In the genomic region with DNA sequence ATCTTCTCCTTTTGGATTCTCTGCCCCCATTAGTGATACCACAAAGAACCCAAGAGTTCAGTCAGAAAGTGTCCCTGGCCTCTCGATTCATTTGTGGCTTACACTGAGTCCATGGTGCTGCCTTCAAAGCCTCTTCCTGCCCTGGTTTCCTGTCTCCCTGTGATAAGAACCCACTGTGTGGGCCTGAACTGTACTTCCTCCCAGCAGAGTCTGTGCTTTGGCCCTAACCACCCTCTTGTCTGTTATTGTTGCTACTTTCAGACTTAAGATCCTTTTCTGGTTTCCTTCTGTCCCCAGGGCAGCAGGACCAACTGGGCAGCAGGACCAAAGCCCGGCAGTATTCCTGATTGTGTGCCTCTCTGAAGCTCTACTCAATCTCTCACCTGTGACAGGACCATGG, we compare ENCODE assay signal across 13 mouse cellular contexts.
A peak's percentile ranks its signal among the peaks of the same experiment; 100 is the strongest.
DNase-seq lines count a peak whose midpoint lies in the region; ATAC-seq and TF ChIP-seq lines count a peak whose summit lies in the region.
"Had no signal": no experiment of that assay in that cellular context is flagged by ENCODE, and none has a peak within 500 bp of the region (broad histone marks: within the 10 kb centered on the region; RNA-seq: fewer than 3 reads in every experiment).

No protein-coding gene starts in this region.

- H3K27ac ChIP-seq in kidney, embryonic 16.5 days (ENCODE audit: low read length), result 0 out of 2 replicates have a peak overlapping the region, but pooled peaks have one; percentile 38
- no peak overlapping the region for H3K27ac ChIP-seq in kidney, adult 2 months (ENCODE audit: insufficient read depth, low read depth, low read length)
- H3K27ac ChIP-seq in liver, postnatal 0 days (ENCODE audit: low read depth), result no peak overlapping the region
- H3K27ac ChIP-seq: hindbrain, embryonic 15.5 days; neural tube, embryonic 13.5 days had no signal

- TF ChIP-seq EP300 in liver, postnatal 0 days (IDR thresholded peaks at IDR 0.05; ENCODE audit: low read depth), result no peak

- no peak overlapping the region for H3K4me3 ChIP-seq in kidney, embryonic 16.5 days (ENCODE audit: low read length)
- H3K4me3 ChIP-seq in kidney, adult 2 months (ENCODE audit: insufficient read depth, low read depth, low read length), result no peak overlapping the region
- no peak overlapping the region for H3K4me3 ChIP-seq in liver, postnatal 0 days (ENCODE audit: low read depth, low read length)
- H3K4me3 ChIP-seq: erythroblast, embryonic 14.5 days; hindbrain, embryonic 15.5 days; neural tube, embryonic 13.5 days had no signal

- H3K9me3 ChIP-seq in kidney, embryonic 16.5 days (ENCODE audit: low read length), result no peaks in the 10 kb centered on the region
- no peaks in the 10 kb centered on the region for H3K9me3 ChIP-seq in liver, postnatal 0 days (ENCODE audit: low read length)
- H3K9me3 ChIP-seq: hindbrain, embryonic 15.5 days; neural tube, embryonic 13.5 days had no signal

- no peak for DNase-seq in kidney, adult 2 months
- DNase-seq in liver, postnatal 0 days, result no peak
- DNase-seq in thymus, postnatal 36 days, result peak; percentile 52 to 63
- DNase-seq in frontal cortex, adult 2 months (ENCODE audit: extremely low spot score in 1 of 2, low spot score in 1 of 2), result no peak
- no peak for DNase-seq in adipocyte (ENCODE audit: low spot score)
- DNase-seq: lung, adult 18-20 months; right cerebral cortex, postnatal 14 days had no signal

- no peak overlapping the region for H3K4me2 ChIP-seq in kidney, embryonic 16.5 days (replicated peaks; ENCODE audit: low read depth, low read length)
- H3K4me2 ChIP-seq in liver, postnatal 0 days (ENCODE audit: low read depth, low read length), result no peak overlapping the region
- H3K4me2 ChIP-seq: hindbrain, embryonic 15.5 days; midbrain, embryonic 11.5 days; neural tube, embryonic 13.5 days had no signal

- TF ChIP-seq POLR2A in kidney, adult 2 months (IDR thresholded peaks at IDR 0.05; ENCODE audit: low read depth, low read length), result no peak

- no peak for ATAC-seq in kidney, embryonic 16.5 days (ENCODE audit: low FRiP score, low TSS enrichment)
- ATAC-seq in common myeloid progenitor, adult 5-6 weeks (replicated peaks; ENCODE audit: low read depth, poor library complexity, severe bottlenecking), result peak; percentile 95
- 0 out of 2 replicates have a peak, but pooled peaks have one; percentile 31 for ATAC-seq in liver, postnatal 0 days

- H3K27me3 ChIP-seq in kidney, embryonic 16.5 days (ENCODE audit: insufficient read depth, low read length), result no peaks in the 10 kb centered on the region
- no peaks in the 10 kb centered on the region for H3K27me3 ChIP-seq in kidney, adult 2 months (replicated peaks; ENCODE audit: control insufficient read depth, insufficient read depth, low read length)
- no peaks in the 10 kb centered on the region for H3K27me3 ChIP-seq in liver, postnatal 0 days (ENCODE audit: insufficient read depth, low read length)
- H3K27me3 ChIP-seq: hindbrain, embryonic 15.5 days; neural tube, embryonic 13.5 days had no signal

- H3K9ac ChIP-seq in kidney, embryonic 16.5 days (replicated peaks; ENCODE audit: low read length), result no peak overlapping the region
- H3K9ac ChIP-seq in liver, postnatal 0 days (replicated peaks), result no peak overlapping the region
- H3K9ac ChIP-seq: hindbrain, embryonic 15.5 days; neural tube, embryonic 13.5 days had no signal

- TF ChIP-seq CTCF in kidney, adult 2 months (conservative IDR thresholded peaks at IDR 0.05; ENCODE audit: insufficient read depth, insufficient read length, low read depth, low read length), result no peak
- no peak for TF ChIP-seq CTCF in liver, postnatal 0 days (IDR thresholded peaks at IDR 0.05; ENCODE audit: low read depth)

- no peaks in the 10 kb centered on the region for H3K36me3 ChIP-seq in kidney, embryonic 16.5 days (ENCODE audit: insufficient read depth, low read length)
- no peaks in the 10 kb centered on the region for H3K36me3 ChIP-seq in kidney, adult 2 months (ENCODE audit: control insufficient read depth, insufficient read depth, low read length)
- no peaks in the 10 kb centered on the region for H3K36me3 ChIP-seq in liver, postnatal 0 days (replicated peaks; ENCODE audit: insufficient read depth, low read length)
- H3K36me3 ChIP-seq: hindbrain, embryonic 15.5 days; neural tube, embryonic 13.5 days had no signal

- peaks cover 10% of the 10 kb centered on the region; the same call in 1 of the 2 replicates for H3K4me1 ChIP-seq in kidney, embryonic 16.5 days (ENCODE audit: insufficient read depth, low read length)
- no peaks in the 10 kb centered on the region for H3K4me1 ChIP-seq in kidney, adult 2 months (ENCODE audit: control insufficient read depth, insufficient read depth, low read length)
- H3K4me1 ChIP-seq in liver, postnatal 0 days (ENCODE audit: insufficient read depth), result no peaks in the 10 kb centered on the region

- 51% methylated on average over 2 of the region's 2 CpGs for WGBS in kidney, embryonic 16.5 days
- 64% methylated on average over 2 of the region's 2 CpGs for WGBS in kidney, adult 2 months
- WGBS in liver, postnatal 0 days (ENCODE audit: insufficient replicate concordance), result 29% methylated on average over 2 of the region's 2 CpGs

Comparison
In these comparisons a context has a peak if more than half of its experiments do, and no peak if none do; other contexts are left out.
1. DNase-seq: peak in thymus, postnatal 36 days (2 of 2); none in kidney, adult 2 months (single experiment), liver, postnatal 0 days (single experiment), frontal cortex, adult 2 months (0 of 2) and adipocyte (single experiment).